Mouse (Mus musculus) MEL (cell line): ENCODE results near the gene Cdc42se2.

Experiments used
- CTCF ChIP-seq, 3 experiments: IDR thresholded peaks in 2 of 3; conservative IDR thresholded peaks in 1 of 3; 2 replicates each; pipeline ENCODE4 v1.5.1; 2011 to 2012; ENCODE audit warnings: low read length in 3 of 3, low read depth in 2 of 3, mild to moderate bottlenecking in 2 of 3, improper control_type of control experiment in 1 of 3, inconsistent platforms in 1 of 3, mixed read lengths in 1 of 3, moderate library complexity in 1 of 3; ENCODE audit not compliant: control insufficient read depth in 1 of 3, insufficient read depth in 1 of 3, poor library complexity in 1 of 3, severe bottlenecking in 1 of 3
- POLR2A ChIP-seq, 2 experiments: IDR thresholded peaks; 2 replicates each; pipeline ENCODE4 v1.6.1; 2011 to 2012; ENCODE audit warnings: low read length in 2 of 2, mild to moderate bottlenecking in 2 of 2, control low read depth in 1 of 2, improper control_type of control experiment in 1 of 2, low read depth in 1 of 2, moderate library complexity in 1 of 2; ENCODE audit not compliant: control insufficient read depth in 1 of 2, insufficient read depth in 1 of 2, poor library complexity in 1 of 2

GRCm38 (mm10) chr11:54776735-54777333, 10.6 kb downstream of the Cdc42se2 start:
- TF ChIP-seq CTCF (IDR thresholded peaks at IDR 0.05 in 2 of 3, conservative IDR thresholded peaks at IDR 0.05 in 1 of 3; ENCODE audit: control insufficient read depth in 1 of 3, insufficient read depth in 1 of 3, low read depth in 2 of 3, low read length in 3 of 3, poor library complexity in 1 of 3, severe bottlenecking in 1 of 3) (no peak), POLR2A (IDR thresholded peaks at IDR 0.05; ENCODE audit: control insufficient read depth in 1 of 2, insufficient read depth in 1 of 2, low read depth in 1 of 2, low read length in 2 of 2, poor library complexity in 1 of 2) (no peak)
